Mouse (Mus musculus) 3134 (cell line): ENCODE measurements at regions not wholly inside any gene's neighbourhood (a gene's known extent, or its start where the extent isn't known, plus 50 kb on each side); places are given as distances from the start of the nearest gene placed in this dataset.

Experiments
- DNase-seq: peaks from one replicate; pipeline ENCODE4 v3.0.0-alpha.2; 2011; ENCODE audit warnings: low spot score; ENCODE audit not compliant: insufficient read length; ENCODE audit errors: extremely low read depth

GRCm38 (mm10) chr2:173413906-173414656 is 108.3 kb upstream of the 1700021F07Rik start:
- no peak for DNase-seq

GRCm38 (mm10) chr2:173415429-173415828 is 107.0 kb upstream of the 1700021F07Rik start:
- no peak for DNase-seq

GRCm38 (mm10) chr2:173416921-173417320 is 105.5 kb upstream of the 1700021F07Rik start:
- no peak for DNase-seq

DNA sequence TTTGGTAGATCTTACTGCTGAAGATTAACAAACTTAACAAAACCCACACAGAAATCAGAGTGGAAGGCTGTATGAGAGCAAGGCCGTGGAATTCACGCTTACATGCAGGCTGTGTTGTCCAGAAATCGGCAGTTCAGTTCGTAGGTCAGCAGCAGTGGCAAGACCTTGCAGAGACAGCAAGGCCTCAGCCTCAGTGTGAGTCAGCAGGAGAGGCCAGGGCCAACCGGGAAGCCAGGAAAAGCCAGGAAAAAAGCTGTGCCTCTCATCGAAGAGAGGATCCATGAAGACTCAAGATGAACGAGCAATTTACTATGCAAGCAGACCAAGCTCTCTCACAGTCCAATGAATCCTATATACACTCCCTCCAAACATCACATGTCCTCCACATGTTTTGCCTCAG is 103.4 kb upstream of the 1700021F07Rik start:
- peak; percentile 55 for DNase-seq

GRCm38 (mm10) chr2:173419972-173420391 is 102.4 kb upstream of the 1700021F07Rik start:
- peak; percentile 88 for DNase-seq

- no peak for DNase-seq
Measured at GRCm38 (mm10) chr2:173420481-173420880, 101.9 kb upstream of the 1700021F07Rik start.

- no peak for DNase-seq
Measured at GRCm38 (mm10) chr2:173424875-173425274, 97.5 kb upstream of the 1700021F07Rik start.

DNA sequence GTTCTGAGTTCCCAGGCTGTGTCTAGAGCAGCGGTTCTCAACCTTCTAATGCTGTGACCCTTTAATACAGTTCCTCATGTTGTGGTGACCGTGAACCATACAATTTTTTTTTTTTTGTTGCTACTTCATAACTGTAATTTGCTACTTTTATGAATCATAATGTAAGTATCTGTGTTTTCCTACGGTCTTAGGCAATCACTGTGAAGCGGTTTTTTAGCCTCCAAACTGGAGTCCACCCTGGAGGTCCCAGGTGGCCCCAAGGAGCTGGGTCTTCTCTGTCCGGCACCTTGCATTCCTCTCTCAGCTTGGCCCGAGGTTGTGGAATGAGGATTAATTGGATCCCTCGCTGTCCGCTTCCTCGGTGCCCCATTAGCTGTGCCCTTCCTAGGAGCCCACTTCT is 96.6 kb upstream of the 1700021F07Rik start:
- DNase-seq = no peak

GRCm38 (mm10) chr2:173426191-173427065 is 96.0 kb upstream of the 1700021F07Rik start:
- DNase-seq = no peak

DNA sequence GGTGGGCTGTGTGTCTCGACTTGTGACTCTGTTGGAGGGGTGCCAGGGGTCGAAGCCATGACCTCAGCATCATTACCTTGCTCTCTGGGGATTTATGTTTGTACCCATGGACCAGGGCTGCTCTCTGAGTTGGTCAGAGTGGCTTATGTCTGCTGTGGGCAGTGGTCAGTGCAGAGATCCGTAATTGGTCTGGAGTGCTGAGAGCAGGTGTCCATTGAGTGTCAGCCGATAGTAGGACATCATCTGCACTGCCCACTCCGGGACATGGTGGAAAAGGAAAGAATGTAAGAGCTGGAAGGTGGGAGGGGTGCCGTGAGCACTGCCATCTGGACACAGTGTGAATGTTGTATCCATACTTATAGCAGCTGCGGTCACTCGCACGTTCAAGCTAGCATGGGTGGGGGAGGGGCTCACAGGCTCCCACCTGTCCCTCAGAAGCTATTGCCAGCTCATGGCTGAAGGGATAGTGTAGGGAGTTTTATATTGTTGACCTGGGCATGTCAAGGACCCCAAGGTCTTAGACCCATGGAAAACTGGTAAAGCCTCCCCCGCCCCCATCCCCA is 94.4 kb upstream of the 1700021F07Rik start:
- no peak for DNase-seq

DNA sequence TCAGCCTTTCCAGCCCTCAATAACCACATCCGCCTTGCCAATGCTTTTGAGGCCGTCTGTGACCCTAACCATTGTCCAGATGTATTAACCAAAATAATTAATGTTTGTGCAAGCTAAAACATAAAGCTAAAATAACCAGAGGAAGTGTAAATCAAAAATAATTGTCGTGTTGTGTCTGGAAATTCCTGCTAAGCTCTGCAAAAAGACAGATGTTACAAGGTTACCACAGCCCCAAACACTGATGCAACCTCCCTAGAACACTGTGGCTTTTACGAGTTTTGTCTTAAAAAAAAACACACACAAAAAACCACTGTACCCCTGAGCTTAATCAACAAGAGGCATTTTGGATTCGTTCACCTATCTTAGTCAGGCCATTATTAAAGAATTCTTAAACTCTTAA is 90.5 kb upstream of the 1700021F07Rik start:
- peak; percentile 53 for DNase-seq

DNA sequence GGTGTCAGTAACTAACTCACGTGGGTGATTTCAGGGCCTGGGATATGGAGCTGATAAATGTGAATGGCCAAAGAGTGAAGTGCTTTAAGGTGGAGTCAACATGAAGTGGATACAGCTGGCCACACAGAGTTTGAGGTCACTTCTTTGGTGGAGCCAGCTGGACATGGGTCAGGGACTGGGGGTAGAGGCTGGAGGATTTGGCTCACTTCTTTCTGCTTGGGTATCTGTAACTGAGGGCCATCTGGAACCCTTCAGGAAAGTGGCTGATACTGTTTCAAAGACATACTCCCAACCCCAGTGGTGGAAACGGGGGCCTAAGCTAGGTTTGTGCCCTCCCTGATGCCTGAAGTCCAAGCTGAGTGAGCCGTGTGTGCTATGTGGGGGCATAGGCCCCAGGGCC is 90.1 kb upstream of the 1700021F07Rik start:
- peak; percentile 37 for DNase-seq

DNA sequence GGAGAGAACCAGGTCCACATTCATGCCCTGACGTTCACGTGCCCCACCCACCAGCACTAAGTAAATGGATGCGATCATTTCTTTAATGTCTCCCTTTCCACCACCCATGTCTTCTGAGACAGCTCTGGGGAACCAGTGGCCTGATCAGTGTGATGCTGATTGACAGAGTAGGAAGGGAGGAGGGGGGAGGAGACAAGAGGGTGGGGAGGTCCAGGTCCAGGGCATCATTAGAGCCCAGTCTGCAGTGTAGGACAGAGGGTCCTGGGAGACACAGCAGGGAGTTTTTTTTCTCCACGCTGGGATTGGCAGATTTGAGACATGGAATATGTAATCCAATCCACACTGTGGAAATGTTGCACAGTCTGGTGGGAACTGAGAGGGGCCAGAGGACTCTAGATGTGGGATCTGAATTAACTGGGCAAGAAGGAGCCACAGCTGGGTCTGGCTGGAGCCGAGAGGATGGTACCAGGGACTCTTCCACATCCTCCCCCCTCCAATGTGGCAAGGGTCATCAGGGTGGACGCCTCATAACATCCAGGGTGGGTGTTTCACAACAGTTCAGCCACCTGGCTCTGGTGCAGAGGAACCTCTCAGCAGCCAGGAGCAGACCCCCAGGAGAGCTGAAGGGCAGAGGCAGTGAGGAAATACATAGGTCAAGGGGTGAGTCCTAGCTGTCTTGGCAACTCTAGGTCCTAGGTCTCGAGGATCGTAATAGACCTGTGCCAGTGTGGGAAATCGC is 89.3 kb upstream of the 1700021F07Rik start:
- DNase-seq = no peak

DNA sequence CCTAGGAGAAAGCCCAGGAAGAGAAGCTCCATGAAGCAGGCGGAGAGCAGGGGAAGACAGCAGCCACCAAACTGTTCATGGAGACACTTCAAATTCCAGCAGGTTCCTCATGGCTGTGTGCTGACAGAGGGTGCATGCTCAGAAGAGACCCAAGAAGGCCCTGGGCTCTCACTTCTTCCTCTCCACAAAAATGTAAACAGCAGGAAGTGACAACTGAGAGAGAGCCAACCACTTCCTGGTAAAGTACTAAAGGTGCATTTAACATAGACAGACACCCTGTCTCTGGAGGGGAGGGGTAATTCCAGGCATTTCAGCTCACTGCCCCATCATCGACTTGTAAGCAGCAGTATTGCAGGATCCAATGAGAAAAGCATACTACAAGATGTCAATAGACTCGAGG is 85.8 kb upstream of the 1700021F07Rik start:
- no peak for DNase-seq

DNA sequence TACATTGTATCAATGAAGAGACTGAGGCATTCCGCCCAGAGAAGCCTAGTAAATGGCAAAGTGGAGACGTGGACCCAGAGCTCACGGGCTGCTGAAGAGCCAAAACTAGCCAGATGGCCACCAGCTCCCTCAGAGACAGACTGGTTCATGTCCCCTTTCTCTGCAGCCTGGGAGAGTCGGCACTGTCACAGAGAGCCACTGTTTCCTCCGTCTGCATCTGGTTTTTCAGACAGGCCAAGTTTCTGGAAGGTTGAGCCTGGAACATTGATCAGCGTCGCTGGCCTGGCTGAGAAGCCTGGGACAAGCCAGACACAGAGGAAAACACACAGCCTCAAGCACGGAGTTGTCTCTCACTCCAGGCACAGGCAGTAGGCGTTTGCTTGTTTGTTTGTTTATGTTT is 83.4 kb upstream of the 1700021F07Rik start:
- DNase-seq = no peak

- no peak for DNase-seq
Measured at GRCm38 (mm10) chr2:173442056-173442455, 80.3 kb upstream of the 1700021F07Rik start.

GRCm38 (mm10) chr2:173443262-173443661 is 79.1 kb upstream of the 1700021F07Rik start:
- no peak for DNase-seq

DNA sequence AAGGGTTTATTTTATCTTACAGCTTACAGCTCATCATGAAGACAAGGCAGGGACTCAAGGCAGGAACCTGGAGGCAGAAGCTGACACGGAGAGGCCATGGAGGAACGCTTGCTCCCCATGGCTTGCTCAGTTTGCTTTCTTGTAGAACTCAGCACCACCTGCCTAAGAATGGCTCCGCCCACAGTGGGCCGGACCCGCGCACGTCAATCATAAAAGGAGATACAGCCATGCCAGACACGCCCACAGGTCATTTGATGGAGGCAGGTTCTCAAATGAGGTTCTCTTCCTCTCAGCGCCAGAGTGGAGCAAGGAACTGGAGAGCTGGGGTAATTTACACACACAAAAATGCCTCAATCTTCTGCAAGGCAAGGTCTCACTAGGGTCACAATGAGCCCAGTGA is 78.0 kb upstream of the 1700021F07Rik start:
- no peak for DNase-seq

DNA sequence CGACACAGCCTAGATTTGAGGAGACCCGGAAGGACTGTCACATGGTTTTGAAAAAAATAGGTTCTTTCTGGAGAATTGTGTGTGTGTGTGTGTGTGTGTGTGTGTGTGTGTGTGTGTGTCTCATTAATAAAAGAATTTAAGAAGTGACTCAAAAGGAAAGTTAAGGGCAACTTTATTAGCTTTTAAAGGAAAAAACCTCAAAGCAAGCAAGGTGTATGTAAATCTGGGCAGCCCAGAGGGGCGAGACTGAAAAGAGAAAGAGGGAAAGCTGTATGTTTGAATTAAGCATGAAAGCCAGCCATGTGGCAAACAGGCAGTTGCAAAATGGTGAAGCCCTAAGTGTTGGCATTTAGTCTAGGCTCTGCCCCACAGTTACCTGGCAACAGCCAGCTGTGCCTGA is 77.3 kb upstream of the 1700021F07Rik start:
- DNase-seq = no peak

DNA sequence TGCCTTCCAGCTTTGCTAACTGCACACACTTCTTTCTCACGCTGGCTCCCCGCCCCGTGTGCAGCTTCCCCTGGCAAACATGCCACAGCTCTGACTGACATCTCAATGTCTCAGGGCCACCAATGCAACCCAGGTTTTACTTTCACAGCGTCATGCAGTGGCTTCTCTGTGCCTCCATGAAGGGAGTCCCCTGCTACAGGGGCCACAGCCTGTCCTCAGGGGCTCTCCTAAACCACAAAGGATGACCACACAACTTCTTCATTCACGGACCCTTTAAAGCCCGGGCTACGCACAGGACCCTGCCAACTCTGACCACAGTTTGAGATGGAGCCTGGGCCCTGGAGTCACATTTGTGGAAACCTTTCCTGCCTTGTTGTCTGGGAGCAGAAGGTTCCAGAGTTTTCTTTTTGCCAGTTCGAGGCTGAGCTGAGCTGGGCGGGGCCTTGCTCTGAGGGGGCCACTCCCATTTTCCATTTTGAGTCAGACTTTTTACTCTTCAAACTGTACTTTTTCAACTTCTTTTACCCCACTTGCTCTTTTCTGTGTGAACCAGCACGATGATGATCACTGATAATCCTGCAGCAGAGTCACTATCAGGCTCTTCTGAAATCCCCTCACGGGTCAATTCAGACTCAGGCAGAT is 73.7 kb upstream of the 1700021F07Rik start:
- no peak for DNase-seq
